ENCODE assay signal across 13 mouse cellular contexts in the genomic region with DNA sequence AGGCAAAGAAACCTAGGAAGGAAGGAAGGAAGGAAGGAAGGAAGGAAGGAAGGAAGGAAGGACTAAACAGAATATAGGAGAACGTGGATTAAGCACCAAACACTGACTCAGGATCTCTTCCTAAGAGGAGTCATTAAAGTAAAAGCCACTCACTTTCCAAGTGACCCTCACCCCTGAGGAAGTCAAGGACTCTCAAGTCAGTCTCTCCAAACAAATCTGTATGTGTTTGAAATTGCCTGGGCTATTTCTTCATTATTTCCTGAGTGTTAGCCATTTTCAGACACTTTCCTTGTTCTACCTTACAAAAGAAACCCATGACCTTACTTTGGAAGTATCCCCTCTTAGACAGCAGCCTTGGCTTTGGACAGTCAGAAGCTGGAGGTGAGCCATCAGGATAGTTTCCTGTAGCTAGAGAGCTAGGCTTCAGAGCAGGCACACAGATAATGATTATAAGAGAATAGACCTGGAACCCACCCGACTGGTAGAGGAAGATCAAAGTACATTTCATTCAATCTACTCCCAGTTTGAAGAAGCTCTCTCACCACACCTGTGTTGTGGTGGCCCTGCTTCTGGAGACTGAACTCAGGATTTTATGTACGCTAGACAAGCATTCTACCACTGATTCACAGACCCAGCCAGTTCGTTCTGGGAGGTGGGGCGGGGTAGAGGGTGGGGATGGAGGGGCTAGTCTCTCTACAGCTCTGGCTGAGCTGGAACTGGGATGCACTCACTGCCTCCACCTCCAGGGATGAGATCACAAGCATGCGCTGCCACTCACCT. TPM values are rescaled to one million over a fixed set of nuclear protein-coding genes. Genes with fewer than 3 reads are reported as not detected.
DNase-seq lines count a peak whose midpoint lies in the region; ATAC-seq lines count a peak whose summit lies in the region.
"Had no signal": no experiment of that assay in that cellular context is flagged by ENCODE, and none has a peak within 500 bp of the region (broad histone marks: within the 10 kb centered on the region; RNA-seq: fewer than 3 reads in every experiment).

No protein-coding gene starts in this region.

- no peak overlapping the region for H3K4me3 ChIP-seq in heart, embryonic 13.5 days
- H3K4me3 ChIP-seq: embryonic facial prominence, embryonic 13.5 days; forebrain, embryonic 10.5 days; liver, embryonic 12.5 days had no signal

- H3K27me3 ChIP-seq in heart, embryonic 13.5 days (replicated peaks) = no peaks in the 10 kb centered on the region
- H3K27me3 ChIP-seq: embryonic facial prominence, embryonic 13.5 days; liver, embryonic 12.5 days had no signal

- 64% methylated on average over 6 of the region's 6 CpGs for WGBS in heart, embryonic 13.5 days

- DNase-seq in heart, adult 18-20 months = no peak
- peak; percentile 33 for DNase-seq in lung, postnatal 36 days
- no peak for DNase-seq in lung, postnatal 25 days (ENCODE audit: low spot score)
- DNase-seq in kidney, adult 9 months = peak; percentile 79
- peak; percentile 48 for DNase-seq in yolk sac, embryonic 10.5 days (ENCODE audit: low spot score)
- DNase-seq in layer of hippocampus, adult 18-20 months (ENCODE audit: low spot score in 2 of 2) = no peak
- no peak for DNase-seq in layer of hippocampus, postnatal 10 days (ENCODE audit: low spot score in 2 of 2)
- DNase-seq: cerebellum, postnatal 36 days had no signal

- ATAC-seq in heart, embryonic 13.5 days (ENCODE audit: extremely low read depth, insufficient number of reproducible peaks, low FRiP score, low TSS enrichment) = no peak
- ATAC-seq: hindbrain, embryonic 16.5 days; liver, embryonic 12.5 days had no signal

- H3K36me3 ChIP-seq in heart, embryonic 13.5 days = no peaks in the 10 kb centered on the region
- H3K36me3 ChIP-seq: embryonic facial prominence, embryonic 13.5 days; forebrain, embryonic 10.5 days; liver, embryonic 12.5 days had no signal

- no peak overlapping the region; the same call in 1 of the 2 replicates for H3K9ac ChIP-seq in heart, embryonic 13.5 days
- H3K9ac ChIP-seq: embryonic facial prominence, embryonic 13.5 days; liver, embryonic 12.5 days had no signal

- peaks cover 58% of the 10 kb centered on the region for H3K4me1 ChIP-seq in heart, embryonic 13.5 days

- 0 out of 2 replicates have a peak overlapping the region, but pooled peaks have one; percentile 10 for H3K27ac ChIP-seq in heart, embryonic 13.5 days (replicated peaks)
- H3K27ac ChIP-seq: embryonic facial prominence, embryonic 13.5 days; forebrain, embryonic 10.5 days; liver, embryonic 12.5 days had no signal

- no peak overlapping the region for H3K4me2 ChIP-seq in heart, embryonic 13.5 days
- H3K4me2 ChIP-seq: embryonic facial prominence, embryonic 13.5 days; liver, embryonic 12.5 days had no signal

- no peaks in the 10 kb centered on the region for H3K9me3 ChIP-seq in heart, embryonic 13.5 days
- H3K9me3 ChIP-seq: embryonic facial prominence, embryonic 13.5 days; forebrain, embryonic 10.5 days; liver, embryonic 12.5 days had no signal

RNA-seq across cellular contexts. Expression of a gene that starts 5.5 kb away (rescaled TPM):
- polyA plus RNA-seq in heart, embryonic 13.5 days (2015; fragmentation: Nextera tagmentation; extraction: Ambion mirVana) = 30.0 and 34.9 TPM in 2 replicates
- 100 to 1,000 TPM; 122 to 123 TPM for total RNA-seq in heart, adult 18-20 months (2021)
- total RNA-seq in layer of hippocampus, adult 18-20 months (2021) = 100 to 1,000 TPM; 215 to 216 TPM
- 100 to 1,000 TPM; 139 to 164 TPM for total RNA-seq in layer of hippocampus, postnatal 10 days (2021)

RNA-seq across cellular contexts. Expression of a gene that starts 31.9 kb away (rescaled TPM):
- 42.6 and 47.7 TPM in 2 replicates for polyA plus RNA-seq in heart, embryonic 13.5 days (2015; fragmentation: Nextera tagmentation; extraction: Ambion mirVana)
- 10 to 100 TPM; 43.4 to 54.7 TPM for total RNA-seq in heart, adult 18-20 months (2021)
- total RNA-seq in layer of hippocampus, adult 18-20 months (2021) = 10 to 100 TPM; 47.0 to 49.1 TPM
- total RNA-seq in layer of hippocampus, postnatal 10 days (2021) = 10 to 100 TPM; 52.4 to 61.5 TPM

Comparison
In these comparisons a context has a peak if more than half of its experiments do, and no peak if none do; other contexts are left out.
1. DNase-seq: peak in lung, postnatal 36 days (single experiment), kidney, adult 9 months (single experiment) and yolk sac, embryonic 10.5 days (single experiment); none in heart, adult 18-20 months (0 of 2), lung, postnatal 25 days (single experiment), layer of hippocampus, adult 18-20 months (0 of 2) and layer of hippocampus, postnatal 10 days (0 of 2).